Mouse (Mus musculus) left cerebral cortex, adult 11 months (tissue): ENCODE results near the gene Tnrc6c.
"Not testable (repeated sequence)": the region's sequence is repeated elsewhere in the genome, so short reads cannot be mapped to it uniquely, and the experiment has no call there.

Experiments
- DNase-seq: peaks from one replicate; pipeline ENCODE4 v3.0.0; 2022; ENCODE audit warnings: low spot score

Gene Tnrc6c

DNA sequence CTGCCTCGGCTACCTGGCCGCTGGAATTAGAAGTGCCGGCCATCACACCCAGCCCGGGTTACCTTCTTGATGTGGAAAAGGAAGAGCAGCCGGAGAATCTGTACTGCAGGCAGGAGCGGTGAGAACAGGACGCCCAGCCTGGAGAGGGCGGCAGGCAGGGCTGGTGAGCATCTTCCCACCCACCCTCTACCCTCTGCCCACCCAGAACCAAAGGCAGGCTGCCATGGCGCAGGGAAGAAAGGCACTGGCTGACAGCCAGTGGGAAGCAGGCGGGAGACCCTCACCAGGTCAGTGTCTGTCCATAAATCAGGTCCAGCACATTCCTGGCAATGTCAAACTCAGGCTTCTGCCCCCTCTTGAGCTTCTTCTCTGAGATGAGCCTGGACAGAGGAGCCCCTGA, 116.3 kb downstream of the Tnrc6c start:
- no peak for DNase-seq

DNA sequence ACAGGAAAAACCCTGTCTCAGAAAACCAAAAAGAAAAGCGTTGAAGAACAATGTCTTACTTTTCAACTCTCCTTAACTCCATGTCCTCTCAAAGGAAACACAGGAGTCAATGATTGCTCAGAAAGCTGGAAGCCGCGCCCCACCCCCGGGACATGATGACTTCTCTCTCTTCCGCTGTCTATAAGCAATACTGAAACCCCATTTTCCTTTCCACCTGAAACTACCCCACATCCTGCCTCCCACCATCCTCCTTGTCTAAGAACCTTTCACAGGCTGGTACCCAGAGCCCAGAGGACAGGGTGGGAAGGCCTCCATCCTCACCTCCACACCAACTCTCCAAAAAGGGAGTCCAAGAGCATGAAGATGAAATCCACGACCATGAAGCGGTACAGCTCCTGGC, 118.3 kb downstream of the Tnrc6c start:
- no peak for DNase-seq

DNA sequence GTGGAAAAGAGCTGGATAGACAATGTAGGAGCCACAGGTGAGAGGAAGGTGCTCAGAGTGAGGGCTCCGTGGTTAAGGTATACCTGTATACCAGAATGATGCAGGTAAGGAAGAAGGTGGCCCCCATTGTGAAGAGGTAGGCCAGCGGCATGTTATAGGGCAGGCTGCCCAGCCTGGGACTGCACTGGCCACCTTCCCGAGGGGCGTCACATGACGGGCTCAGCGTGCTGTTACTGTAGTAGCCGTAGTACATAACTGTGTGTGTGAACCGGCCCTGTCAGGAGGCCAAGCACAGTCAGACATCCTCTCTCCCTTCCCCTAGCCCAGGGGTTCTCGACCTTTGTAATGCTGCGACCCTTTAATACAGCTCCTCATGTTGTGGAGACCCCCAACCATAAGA, 120.8 kb downstream of the Tnrc6c start:
- DNase-seq, result no peak

DNA sequence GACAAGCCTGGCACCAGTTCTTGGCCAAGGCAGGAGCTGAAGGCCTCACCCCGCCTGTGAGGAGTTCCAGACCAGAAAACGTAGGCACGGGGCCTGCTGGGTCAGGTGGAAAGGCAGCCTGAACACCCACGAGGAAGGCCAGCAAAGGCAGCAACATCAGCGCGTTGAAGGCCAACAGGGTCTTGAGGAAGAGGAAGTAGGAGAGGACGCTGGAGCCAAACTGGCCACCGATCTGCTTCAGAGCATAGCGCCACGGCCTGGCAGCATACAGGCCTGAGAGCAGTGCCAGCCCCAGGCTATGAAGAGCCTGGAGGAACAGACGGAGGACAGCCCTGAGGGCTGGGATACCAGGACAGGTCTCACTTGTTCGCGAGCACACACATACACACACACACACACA, 121.5 kb downstream of the Tnrc6c start:
- DNase-seq, result no peak

DNA sequence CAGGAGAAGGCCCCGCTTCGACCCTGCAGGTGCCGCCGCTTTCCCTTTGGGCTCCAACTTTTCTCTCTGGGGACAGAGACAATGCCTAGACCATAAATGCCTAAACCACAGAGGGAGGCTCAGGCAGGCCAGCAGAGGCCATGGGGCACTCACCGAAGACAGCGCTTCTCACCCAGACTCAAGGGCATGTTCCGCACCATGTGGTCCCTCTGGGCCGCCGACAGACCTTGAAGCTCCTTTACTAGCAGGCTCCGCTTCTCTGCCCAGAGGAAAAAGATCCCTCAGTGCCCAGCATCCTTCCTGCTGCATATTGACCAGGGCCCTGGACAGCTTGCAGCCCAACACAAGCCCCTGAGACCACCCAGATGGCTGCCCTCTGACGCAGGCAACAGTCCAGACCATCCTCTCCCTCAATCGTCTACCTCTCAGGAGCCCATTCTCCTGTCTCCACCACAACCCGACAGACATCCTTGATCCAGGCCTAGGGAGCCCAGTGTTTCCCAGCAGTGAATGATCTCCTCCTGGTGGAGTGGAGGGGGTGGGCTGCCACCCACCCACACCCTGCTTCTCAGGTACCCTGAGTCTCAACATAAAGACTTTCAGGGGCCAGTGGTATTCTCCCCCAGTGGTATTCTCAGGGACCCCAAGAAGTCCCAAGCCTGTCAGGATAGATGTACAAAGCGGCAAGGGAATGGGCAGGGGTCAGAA, 122.2 kb downstream of the Tnrc6c start:
- no peak for DNase-seq

DNA sequence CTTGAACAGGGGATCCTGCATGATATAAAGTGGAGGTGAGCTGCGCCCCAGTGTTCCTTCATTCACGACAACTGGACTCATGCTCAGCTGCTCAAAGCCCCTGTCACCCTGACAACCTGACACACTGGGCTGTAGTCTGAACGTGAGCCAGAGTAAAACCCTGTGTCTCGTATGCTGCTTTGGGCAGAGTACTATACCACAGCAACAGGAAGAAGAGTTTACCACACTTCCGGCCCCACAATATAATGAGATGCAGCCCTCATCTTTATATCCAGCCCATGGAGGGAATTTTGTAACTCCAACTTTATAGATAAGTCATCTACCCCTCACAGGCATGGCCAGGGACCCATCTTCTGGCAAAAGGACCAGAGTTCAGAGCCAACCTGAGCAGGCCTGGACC, 123.0 kb downstream of the Tnrc6c start:
- no peak for DNase-seq

DNA sequence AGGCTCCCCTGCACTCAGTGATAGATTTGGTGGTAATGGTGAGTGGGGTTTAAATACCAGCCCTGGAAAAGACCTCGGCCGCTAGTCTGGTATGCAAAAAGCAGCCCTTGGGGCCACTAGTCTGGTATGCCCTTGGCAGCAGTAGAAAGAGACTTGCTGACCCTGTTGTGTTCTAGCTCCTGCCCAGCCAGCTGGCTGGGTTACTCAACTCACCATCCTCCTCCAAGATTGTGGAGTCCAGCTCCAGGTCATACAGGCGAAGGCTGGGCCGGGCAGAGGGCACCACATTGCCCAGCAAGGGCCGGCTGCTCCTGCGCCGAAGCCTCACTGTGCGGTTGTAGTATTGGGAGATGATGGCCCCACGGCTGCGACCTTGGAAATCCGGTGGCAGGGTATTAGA, 123.9 kb downstream of the Tnrc6c start:
- no peak for DNase-seq

DNA sequence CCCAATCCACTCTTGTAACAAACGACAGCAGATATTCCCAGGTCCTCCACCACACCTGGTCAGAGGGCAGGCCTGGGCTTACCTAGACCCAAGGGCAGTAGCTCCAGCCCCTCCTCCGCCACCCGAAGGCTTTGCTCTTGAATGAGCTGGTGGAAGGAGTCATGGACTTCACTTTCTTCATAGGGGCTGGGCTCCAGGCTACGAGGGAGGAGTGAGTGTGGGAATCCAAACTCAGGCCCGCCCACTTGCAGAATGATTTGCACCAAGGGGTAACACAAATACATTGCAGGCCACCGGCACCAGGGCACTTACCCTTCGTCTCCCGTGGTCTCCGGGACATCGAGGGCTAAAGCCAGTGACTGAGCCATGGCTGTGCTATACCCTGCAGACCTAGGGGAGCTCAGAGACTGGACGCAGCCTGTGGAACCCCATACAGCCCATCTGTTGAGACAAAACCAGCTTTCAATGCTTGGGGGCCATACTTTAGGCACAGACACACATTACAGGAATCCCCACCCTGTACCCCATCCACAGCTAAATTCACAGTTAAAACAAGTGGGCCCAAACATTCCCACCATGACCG, 124.9 kb downstream of the Tnrc6c start:
- no peak for DNase-seq

DNA sequence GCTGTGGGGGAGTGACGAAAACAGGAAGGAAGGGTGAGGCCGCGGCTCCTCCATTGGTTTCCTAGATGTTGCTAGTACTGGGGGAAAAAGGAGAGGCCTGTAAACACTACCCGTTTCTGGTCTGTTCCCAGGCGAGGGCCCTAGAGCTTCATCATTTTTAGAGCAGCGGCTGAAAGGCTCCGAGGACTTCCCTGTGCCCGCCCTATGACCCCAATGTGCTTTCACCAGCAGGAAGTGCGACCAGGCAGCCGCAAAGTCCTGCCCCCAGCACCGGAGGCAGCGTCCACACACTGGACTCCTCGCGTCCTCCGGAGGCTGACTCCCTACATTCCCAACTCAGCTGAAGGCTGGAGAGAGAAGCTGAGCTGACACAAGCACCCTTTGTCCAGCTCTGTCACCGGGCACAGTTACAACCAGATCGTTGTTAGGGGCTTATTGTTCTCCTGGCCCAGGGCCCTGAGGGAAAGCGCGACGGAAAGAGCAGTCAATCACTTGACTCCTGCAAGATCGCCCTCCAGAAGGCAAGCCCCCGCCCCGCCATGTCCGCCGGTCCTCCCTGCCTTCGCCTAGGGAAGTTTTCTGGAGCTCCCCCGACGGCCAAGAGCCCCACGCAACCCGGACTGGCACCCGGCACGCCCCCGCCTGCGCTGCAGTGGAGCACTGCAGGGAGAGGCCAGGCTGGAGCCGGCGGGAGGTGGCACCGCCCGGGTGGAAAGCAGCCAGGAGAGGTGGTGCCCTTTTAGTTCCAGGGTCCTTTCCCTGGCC, 125.5 kb downstream of the Tnrc6c start:
- DNase-seq, result no peak

DNA sequence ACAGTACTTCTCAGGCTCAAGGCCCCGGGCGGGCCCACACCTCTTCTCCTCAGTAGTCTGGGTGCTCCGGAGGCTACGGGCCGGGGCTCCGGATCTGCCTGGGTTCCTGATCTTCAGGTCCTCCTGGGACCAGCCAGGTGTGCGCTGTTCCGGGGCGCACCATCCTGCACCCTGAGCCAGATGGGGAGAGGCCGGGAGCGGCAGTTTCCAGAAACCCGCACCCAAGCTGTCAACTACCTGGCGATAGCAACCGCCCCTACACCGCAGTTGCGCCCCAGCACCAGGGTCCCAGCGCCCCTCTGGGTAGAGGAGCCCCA, 126.1 kb downstream of the Tnrc6c start:
- no peak for DNase-seq

DNA sequence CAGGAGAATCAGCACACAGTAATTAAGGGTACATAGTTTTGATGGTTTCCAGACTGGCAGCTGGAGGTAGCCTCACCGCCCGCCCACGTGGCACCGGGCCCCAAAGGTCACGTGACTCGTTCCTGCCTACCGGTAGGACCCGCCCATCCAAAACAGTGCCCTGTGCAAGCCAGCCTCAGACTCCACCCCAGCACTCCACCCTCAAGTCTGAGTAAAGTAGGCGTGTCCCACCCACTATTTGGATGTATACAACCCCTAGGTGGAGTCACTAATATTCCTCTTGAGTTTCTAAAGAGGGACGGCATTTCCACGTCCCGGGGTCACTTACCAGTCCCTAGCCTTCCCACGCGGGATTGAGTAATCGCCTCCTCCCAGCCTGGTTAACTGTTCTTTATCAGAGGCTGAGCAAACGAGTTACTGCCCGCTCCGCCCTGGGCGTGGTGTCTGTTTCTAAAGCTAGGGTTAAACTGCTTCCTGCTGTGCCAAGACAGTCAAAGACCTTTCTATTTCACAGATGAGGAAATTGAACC, 126.6 kb downstream of the Tnrc6c start:
- DNase-seq, result no peak

DNA sequence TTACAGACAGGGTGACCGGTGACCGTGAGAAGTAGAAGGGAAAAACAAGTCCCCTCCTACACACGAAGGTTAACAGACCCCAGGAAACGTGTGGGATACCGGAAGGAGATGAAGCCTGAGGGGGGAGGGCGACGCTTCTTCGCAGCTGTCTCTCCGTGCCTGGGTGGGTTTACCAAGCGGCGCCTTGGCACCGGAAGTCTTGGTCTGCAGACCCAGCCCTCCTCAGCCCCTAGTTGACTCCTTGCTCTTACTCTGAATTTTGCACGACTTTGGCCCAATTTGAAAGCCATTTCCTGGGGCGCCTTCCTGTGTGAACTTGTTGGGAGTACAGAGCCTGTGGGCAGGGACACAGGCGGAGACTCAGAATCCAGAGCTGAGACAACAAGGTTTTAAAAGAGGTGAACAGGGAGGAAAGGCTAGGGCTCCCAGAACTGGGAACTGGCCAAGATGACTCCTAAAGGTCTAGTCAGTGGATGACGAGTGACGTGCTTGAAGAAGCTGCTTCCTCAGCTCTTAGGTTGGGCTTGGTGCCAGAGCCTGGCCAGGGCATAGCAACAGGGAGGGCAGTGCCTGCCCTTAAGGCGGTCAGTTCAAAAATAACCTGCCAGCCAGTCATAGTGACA, 127.2 kb downstream of the Tnrc6c start:
- no peak for DNase-seq

DNA sequence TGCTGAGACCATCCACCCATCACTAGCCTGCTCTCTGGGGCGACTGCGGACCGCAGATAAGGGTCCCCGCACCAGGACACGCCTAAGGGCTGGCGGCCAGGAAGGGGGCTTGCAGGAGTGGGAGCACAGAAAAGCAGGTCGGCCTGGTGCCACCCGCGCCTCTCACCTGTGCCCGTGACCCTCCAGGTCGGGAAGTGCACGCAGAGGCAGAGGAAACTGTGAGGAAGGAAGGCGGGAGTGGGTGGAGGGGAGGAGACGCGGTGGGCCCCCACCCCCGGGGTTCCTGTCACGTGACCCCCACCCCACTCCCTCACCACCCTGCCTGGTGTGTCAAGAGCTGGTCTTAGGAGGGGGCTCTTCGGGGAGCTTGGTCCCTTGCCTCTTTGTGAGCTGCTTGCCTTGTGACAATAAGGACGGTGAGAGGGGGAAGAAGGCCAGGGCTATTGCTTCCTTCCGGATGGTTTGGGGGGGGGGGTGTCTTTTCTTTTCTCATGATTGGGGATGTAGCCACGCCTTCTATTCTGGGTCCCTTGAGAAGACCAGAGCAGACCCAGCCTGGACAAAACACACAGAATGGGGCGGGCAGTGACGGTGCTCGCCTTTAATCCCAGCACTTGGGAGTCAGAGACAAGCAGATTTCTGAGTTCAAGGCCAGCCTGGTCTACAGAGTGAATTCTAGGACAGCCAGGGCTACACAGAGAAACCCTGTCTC, 128.1 kb downstream of the Tnrc6c start, which contains the start of the genes Tmc8 and Tmc6:
Gene Tmc8 (plus strand): TSS at position 84 of the 712 bp plus-strand sequence.
Gene Tmc6 (minus strand): TSS at position 206 of the 712 bp plus-strand sequence.
- DNase-seq, result no peak

DNA sequence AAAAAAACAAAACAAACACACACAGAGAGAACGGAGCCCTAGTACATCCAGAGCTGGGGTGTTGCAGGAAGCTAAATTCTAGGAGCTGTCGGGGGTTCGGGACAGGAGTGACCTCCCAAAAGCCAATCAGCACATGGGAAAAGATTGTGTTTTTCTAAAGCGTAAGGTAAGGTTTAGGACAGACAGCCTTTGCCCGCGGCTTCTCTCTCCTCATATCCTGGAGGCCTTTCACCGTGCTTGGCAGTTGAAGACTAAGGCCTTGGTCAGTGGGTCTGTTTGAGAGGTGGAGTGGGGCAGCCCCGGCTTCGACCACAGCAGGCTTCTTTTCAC, 128.6 kb downstream of the Tnrc6c start:
- no peak for DNase-seq

DNA sequence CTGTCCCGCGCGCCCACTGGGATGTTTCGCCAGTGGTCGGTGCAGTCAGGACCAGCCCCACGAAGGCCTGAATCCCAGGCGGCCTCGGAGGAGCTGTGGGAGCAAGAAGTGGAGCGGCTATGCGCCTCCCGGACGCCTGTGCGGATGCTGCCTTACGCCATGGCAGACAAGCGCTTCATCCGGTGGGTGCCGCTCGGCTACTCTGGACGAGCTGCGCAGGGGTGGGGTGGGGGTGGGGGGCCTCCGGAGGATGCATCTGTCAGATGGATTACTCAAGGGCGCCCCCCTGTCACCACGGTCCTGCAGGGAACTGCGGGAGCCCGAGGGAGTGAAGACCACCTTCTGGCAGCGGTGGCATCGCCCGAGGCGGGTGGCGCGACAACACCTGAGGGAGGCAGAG, 129.0 kb downstream of the Tnrc6c start:
- no peak for DNase-seq

DNA sequence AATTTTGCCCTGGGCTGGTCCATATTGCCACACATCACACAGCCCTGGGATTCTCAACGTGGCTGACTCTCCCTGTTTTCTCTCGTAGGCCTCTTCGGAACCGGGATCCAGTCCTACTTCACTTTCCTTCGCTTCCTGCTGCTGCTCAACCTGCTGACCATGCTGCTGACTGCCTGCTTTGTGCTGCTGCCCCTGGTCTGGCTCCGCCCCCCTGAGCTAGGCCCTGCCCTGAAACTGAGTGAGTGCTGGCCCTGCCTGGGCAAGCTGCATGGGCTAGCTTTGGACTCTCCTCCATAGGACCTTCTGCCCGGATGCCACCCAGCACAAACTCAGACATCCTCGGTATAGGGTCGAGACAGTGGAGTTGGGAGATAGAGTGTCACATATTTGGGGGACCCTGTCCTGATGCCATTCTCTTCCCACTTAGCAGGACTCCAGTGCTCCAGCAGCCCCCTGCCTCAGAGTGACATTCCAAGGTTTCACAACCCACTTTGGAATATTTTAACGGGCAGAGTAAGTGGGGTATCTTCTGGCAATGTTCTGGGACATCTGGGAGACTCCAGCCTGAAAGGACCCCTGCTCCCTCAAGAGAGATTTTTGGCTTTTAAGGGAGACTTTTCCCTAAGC, 129.7 kb downstream of the Tnrc6c start:
- DNase-seq, result no peak

DNA sequence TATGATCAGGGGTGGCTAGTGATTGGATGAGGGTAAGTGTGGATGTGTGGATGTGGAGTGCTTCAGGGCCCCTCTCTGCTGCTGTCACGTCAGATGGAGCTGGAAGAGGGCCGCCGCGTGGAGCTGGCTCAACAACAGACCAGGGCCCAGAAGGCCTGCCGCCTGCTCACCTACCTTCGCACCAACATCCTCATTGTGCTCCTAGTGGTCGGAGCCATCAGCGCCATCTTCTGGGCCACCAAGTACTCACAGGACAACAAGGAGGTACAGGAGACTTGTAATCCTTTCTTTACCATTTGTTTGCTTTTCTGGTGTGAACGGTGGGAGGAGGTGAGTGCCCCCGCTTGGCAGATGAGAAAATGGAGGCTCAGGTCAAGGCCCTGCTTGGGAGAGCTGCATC, 132.2 kb downstream of the Tnrc6c start:
- DNase-seq, result no peak

DNA sequence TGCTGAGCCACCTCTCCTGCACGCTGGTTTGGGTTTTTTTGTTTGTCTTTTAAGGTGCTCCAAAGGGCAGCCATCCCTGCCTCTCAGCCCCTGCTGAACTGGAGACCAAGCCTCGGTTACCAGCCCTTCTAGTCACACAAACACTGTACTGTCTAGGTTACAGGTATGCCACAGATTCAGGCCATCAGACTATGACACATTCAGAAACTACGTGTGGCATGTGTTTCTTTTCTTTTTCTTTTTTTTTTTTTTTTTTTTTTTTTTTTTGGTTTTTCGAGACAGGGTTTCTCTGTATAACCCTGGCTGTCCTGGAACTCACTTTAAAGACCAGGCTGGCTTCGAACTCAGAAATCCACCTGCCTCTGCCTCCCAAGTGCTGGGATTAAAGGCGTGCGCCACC, 134.4 kb downstream of the Tnrc6c start:
- DNase-seq, result not testable (repeated sequence)

DNA sequence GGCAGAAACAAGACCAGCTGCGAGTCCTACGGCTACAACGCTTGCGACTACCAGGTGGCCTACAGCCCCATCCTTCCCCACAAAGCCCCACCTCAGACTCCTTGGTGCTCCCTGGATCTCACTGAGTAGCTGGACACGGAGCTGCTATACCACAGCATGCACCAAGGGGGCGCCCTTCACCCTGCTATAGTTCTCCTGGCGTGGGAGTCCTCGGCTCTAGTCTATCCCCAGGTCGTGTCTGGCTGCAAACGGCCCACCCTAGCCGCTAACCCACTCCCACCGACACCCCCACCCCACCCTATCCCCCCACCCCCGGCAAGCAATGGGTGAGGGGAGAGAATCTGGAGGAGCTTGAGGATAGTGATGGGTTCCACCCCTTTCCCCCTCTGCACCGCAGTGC, 136.2 kb downstream of the Tnrc6c start:
- peak; percentile 61 for DNase-seq

DNA sequence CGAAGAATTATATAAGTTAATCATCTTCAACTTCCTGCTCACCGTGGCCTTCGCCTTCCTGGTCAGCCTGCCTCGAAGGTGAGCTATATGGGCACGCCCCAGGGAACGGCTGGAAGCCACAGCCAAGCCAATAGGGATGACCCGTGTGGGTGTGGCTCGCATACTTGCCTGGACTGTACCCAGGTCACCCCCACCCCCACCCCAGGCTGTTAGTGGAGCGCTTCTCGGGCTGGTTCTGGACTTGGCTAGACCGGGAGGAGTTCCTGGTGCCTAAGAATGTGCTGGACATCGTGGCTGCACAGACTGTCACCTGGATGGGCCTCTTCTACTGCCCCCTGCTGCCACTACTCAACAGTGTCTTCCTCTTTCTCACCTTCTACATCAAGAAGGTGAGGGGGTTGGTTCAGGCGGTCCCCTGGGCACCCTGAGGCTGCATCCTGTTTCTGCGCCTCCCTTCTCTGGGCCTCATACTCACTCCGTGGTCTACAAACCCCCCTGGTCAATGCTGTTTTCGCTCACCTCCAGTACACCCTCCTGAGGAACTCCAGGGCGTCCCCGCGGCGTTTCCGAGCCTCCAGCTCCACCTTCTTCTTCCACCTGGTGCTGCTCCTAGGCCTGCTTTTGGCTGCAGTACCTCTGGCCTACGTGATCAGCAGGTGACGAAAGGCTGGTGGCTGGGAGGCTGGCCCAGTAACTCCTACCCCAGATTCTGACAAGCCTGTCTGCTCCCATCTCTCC, 136.8 kb downstream of the Tnrc6c start:
- DNase-seq, result no peak

DNA sequence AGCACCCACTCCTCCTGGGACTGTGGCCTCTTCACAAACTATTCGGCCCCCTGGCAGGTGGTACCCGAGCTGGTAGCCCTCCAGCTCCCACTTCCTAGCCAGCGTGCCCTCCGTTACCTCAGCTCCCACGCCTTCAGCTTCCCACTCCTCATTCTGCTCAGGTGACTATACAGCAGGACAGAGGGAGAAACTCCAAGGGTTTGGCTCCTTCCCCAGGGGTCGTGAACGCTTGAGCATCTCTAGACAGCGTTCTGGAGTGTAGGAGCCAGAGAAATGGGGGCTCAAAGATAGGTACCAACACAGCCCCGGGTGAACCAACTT, 137.3 kb downstream of the Tnrc6c start:
- DNase-seq, result no peak
